Mouse (Mus musculus) c-Kit-positive CD71-positive TER-119-negative erythroid progenitor cells, embryonic 14.5 days (primary cell): ENCODE data around the gene Tmem243.

Experiments used
- DNase-seq: peaks from one replicate; pipeline ENCODE4 v3.0.0-alpha.2; 2013; ENCODE audit warnings: low read depth

The Tmem243 gene

GRCm38 (mm10) chr5:9173295-9173694 is 72.8 kb downstream of the Tmem243 start:
- DNase-seq, result no peak

DNA sequence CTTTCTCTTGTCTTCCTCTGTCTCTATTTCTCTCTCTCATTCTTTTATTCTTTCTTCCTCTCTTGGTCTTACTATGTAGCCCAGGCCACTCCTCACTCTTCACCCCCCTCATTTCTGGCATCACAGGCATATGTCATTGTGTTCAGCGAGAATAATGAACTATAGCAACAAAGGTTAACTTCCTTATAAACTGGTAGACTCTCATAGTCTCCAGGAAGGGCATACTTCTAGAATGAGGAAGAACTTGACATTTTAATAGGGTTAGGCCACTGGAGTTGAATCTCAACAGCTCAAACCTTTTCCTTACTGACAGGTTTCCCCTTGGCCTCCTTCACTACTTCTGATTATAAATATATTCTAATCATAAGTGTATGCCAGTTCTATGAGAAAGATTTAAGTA is 86.0 kb downstream of the Tmem243 start:
- no peak for DNase-seq
